Mouse (Mus musculus) stomach, postnatal 0 days (tissue): Measurements from ENCODE around the gene Zfp286.

ENCODE experiments used
- CTCF ChIP-seq: IDR thresholded peaks from 2 replicates; pipeline ENCODE4 v1.5.1; 2016; ENCODE audit warnings: antibody characterized with exemption, low read depth, mild to moderate bottlenecking, moderate library complexity
- EP300 ChIP-seq: optimal IDR thresholded peaks from 2 replicates; pipeline ENCODE3; 2016; ENCODE audit warnings: antibody characterized with exemption

- peak; percentile 94 for TF ChIP-seq CTCF
- no peak for TF ChIP-seq EP300
Observed at GRCm38 (mm10) chr11:62744103-62744502, 45.2 kb downstream of the Zfp286 start.
